Mouse (Mus musculus) intestine, embryonic 14.5 days (tissue): ENCODE results near the gene Fam24a. TPM values are rescaled to one million over a fixed set of nuclear protein-coding genes. Genes with fewer than 3 reads are reported as not detected.

Source experiments
- ATAC-seq: fragments of 200-750 bp; cut with Nextera tagmentation; replicated peaks from 2 replicates; pipeline ENCODE4 v1.8.0; 2017; ENCODE audit warnings: low read depth, moderate number of reproducible peaks, moderate TSS enrichment, moderate library complexity; ENCODE audit not compliant: low FRiP score, low TSS enrichment
- DNase-seq: peaks from one replicate; pipeline ENCODE4 v3.0.0-alpha.2; 2018; ENCODE audit warnings: low spot score
- H3K27ac ChIP-seq: fragments of 300-500 bp; sonication (generic); 2 replicates; pipeline ENCODE4 v1.5.1; 2014; ENCODE audit warnings: low read depth, mild to moderate bottlenecking, control low read depth
- H3K27me3 ChIP-seq: fragments of 300-500 bp; sonication (generic); replicated peaks from 2 replicates; pipeline ENCODE4 v1.6.1; 2014; ENCODE audit warnings: low read length, control low read depth; ENCODE audit not compliant: control insufficient read depth, insufficient read depth
- H3K36me3 ChIP-seq: fragments of 300-500 bp; sonication (generic); 2 replicates; pipeline ENCODE4 v1.6.1; 2014; ENCODE audit warnings: low read length, control low read depth; ENCODE audit not compliant: control insufficient read depth, insufficient read depth
- H3K4me1 ChIP-seq: fragments of 300-500 bp; sonication (generic); replicated peaks from 2 replicates; pipeline ENCODE4 v1.6.1; 2014; ENCODE audit warnings: low read length, control low read depth, mixed read lengths; ENCODE audit not compliant: control insufficient read depth, insufficient read depth
- H3K4me2 ChIP-seq: fragments of 300-500 bp; sonication (generic); 2 replicates; pipeline ENCODE4 v1.6.1; 2014; ENCODE audit warnings: low read length
- H3K4me3 ChIP-seq: fragments of 300-500 bp; sonication (generic); 2 replicates; pipeline ENCODE4 v1.5.1; 2014; ENCODE audit warnings: low read depth, low read length, control low read depth, mixed read lengths
- H3K9ac ChIP-seq: fragments of 300-500 bp; sonication (generic); 2 replicates; pipeline ENCODE4 v1.6.1; 2014; ENCODE audit warnings: mild to moderate bottlenecking, low read length
- H3K9me3 ChIP-seq: fragments of 300-500 bp; sonication (generic); 2 replicates; pipeline ENCODE4 v1.6.1; 2016; ENCODE audit warnings: low read length, control low read depth; ENCODE audit not compliant: control insufficient read depth
- WGBS: fragments of 180-500 bp; shearing (Covaris S2); extraction: QIAGEN DNeasy Blood & Tissue Kit; methylation state at CpG from one replicate; pipeline ENCODE4 v1.1.7; 2014; 5-methylcytosine and 5-hydroxymethylcytosine counted together
- polyA plus RNA-seq: library from polyadenylated mRNA; unstranded; fragments of >200 nt; fragmentation: Nextera tagmentation; extraction: Ambion mirVana; gene quantifications from 2 replicates; pipeline ENCODE4 v1.2.1, GENCODE M21; 2014

Gene Fam24a
- polyA plus RNA-seq, 1 experiment from 2014 or later, result not detected

DNA sequence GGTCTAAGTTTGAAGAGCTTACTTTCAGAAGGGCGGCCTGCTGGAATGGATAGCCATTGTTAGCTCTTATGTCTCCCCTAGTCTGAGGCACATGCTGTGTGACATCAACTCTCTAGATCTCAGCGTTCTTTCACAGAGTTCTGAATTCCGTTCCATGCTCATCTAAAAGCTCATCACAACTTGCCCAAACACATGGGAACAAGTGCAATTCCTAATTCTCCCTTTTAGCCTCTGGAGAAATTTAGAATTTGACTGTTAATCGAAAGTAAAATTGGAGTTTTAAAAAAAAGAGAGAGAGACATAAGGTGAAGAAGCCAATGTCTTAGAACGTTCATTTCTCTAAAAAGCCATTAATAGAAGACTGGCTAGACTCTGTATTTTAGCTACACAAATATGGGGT is 4.2 kb upstream of the Fam24a start, which contains the start of gene Fam24b:
Fam24b (minus strand) TSS at position 101 of the 400 bp plus-strand sequence.
- Histone ChIP-seq H3K4me2 (no peak within 1 kb of the TSS), H3K27ac (no peak within 1 kb of the TSS), H3K36me3 (no peaks in the 10 kb centered on the region), H3K4me3 (no peak within 1 kb of the TSS), H3K9ac (no peak within 1 kb of the TSS), H3K9me3 (no peaks in the 10 kb centered on the region), H3K4me1 (no peaks in the 10 kb centered on the region), H3K27me3 (no peaks in the 10 kb centered on the region)
- 88% methylated on average over 5 of the region's 5 CpGs for WGBS
- ATAC-seq (no peak), DNase-seq (no peak)

GRCm38 (mm10) chr7:131331688-131332087 is 2.0 kb upstream of the Fam24a start:
- 69% methylated on average over 2 of the region's 2 CpGs for WGBS
- no peaks in the 10 kb centered on the region for H3K4me1 ChIP-seq
- no peak overlapping the region for H3K9ac ChIP-seq
- no peak overlapping the region for H3K4me3 ChIP-seq
- H3K9me3 ChIP-seq, result no peaks in the 10 kb centered on the region
- no peaks in the 10 kb centered on the region for H3K27me3 ChIP-seq
- ATAC-seq, result no peak
- no peaks in the 10 kb centered on the region for H3K36me3 ChIP-seq
- DNase-seq, result no peak
- no peak overlapping the region for H3K4me2 ChIP-seq
- H3K27ac ChIP-seq, result no peak overlapping the region

DNA sequence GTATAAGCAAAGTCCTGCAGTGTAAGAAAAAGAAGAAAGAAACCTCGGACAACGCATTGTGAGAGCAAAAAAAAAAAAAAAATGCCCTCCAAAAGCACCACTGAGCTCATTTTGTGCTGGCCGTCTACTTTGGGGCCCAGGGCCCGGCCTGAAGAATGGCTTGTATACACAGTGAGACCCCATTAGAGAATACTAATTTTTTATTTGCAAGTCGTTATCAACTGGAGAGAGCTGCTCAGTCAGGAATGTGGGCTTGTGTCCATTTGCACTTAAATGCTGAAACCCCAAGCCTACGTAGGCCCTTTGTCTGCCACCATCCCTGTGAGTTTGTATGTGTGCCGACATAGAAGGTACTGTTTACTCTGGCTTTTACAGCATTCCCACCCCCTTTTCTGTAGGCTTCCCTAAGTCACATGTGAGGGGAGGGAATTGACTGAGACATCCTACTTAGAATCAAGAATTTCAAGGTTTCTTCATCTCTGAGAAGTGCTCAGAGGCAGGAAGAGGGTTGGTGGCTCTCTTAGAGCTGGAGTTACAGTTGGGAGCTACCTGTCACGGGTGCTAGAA is 3.9 kb downstream of the Fam24a start:
- no peak overlapping the region for H3K9ac ChIP-seq
- H3K9me3 ChIP-seq, result no peaks in the 10 kb centered on the region
- no peaks in the 10 kb centered on the region for H3K27me3 ChIP-seq
- no peak for DNase-seq
- H3K27ac ChIP-seq, result no peak overlapping the region
- H3K4me3 ChIP-seq, result no peak overlapping the region
- no peak for ATAC-seq
- no peaks in the 10 kb centered on the region for H3K4me1 ChIP-seq
- no peak overlapping the region for H3K4me2 ChIP-seq
- peaks cover 24% of the 10 kb centered on the region for H3K36me3 ChIP-seq
- WGBS, result 54% methylated on average over 8 of the region's 8 CpGs

- WGBS, result 86% methylated on average over 7 of the region's 7 CpGs
- Histone ChIP-seq H3K4me2 (no peak overlapping the region), H3K9ac (no peak overlapping the region), H3K27me3 (no peaks in the 10 kb centered on the region), H3K9me3 (no peaks in the 10 kb centered on the region), H3K4me3 (no peak overlapping the region), H3K27ac (no peak overlapping the region), H3K36me3 (peaks cover 63% of the 10 kb centered on the region), H3K4me1 (no peaks in the 10 kb centered on the region)
- DNase-seq (no peak), ATAC-seq (no peak)
These were observed 12.3 kb downstream of the Fam24a start for GRCm38 (mm10) chr7:131345856-131346541.

DNA sequence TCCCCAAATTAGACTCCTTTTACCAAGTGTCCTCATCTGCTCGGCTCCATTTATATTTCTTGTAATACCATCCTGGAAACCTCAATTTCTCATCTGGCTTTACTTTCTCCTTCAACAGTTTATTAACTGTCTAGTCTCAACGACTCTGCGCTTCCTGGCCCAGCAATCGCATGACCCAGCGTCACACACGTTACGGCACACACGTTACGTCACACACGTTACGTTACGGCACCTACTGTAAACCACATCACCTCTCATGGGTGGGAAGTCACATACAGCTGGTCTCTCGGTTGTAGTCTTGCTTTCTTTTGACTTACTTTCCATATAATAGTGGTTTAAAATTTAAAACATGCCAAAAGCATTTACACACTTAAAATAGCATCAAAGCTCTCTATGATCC is 22.4 kb downstream of the Fam24a start:
- no peak for DNase-seq
- no peaks in the 10 kb centered on the region for H3K9me3 ChIP-seq
- no peak for ATAC-seq
- no peak overlapping the region for H3K4me3 ChIP-seq
- no peak overlapping the region for H3K9ac ChIP-seq
- WGBS, result 92% methylated on average over 13 of the region's 13 CpGs
- H3K36me3 ChIP-seq, result peaks cover 73% of the 10 kb centered on the region
- no peak overlapping the region for H3K4me2 ChIP-seq
- H3K27ac ChIP-seq, result no peak overlapping the region
- no peaks in the 10 kb centered on the region for H3K27me3 ChIP-seq
- H3K4me1 ChIP-seq, result peaks cover 3% of the 10 kb centered on the region

GRCm38 (mm10) chr7:131362269-131362614 is 28.6 kb downstream of the Fam24a start:
- Histone ChIP-seq H3K9ac (peak overlapping the region; percentile 82), H3K27me3 (no peaks in the 10 kb centered on the region), H3K27ac (peak overlapping the region; percentile 85), H3K4me3 (peak overlapping the region; percentile 75), H3K4me2 (peak overlapping the region; percentile 64), H3K36me3 (peaks cover 29% of the 10 kb centered on the region), H3K9me3 (no peaks in the 10 kb centered on the region), H3K4me1 (peaks cover 15% of the 10 kb centered on the region)
- WGBS, result 0% methylated on average over 35 of the region's 35 CpGs
- peak; percentile 78 for ATAC-seq
- no peak for DNase-seq

DNA sequence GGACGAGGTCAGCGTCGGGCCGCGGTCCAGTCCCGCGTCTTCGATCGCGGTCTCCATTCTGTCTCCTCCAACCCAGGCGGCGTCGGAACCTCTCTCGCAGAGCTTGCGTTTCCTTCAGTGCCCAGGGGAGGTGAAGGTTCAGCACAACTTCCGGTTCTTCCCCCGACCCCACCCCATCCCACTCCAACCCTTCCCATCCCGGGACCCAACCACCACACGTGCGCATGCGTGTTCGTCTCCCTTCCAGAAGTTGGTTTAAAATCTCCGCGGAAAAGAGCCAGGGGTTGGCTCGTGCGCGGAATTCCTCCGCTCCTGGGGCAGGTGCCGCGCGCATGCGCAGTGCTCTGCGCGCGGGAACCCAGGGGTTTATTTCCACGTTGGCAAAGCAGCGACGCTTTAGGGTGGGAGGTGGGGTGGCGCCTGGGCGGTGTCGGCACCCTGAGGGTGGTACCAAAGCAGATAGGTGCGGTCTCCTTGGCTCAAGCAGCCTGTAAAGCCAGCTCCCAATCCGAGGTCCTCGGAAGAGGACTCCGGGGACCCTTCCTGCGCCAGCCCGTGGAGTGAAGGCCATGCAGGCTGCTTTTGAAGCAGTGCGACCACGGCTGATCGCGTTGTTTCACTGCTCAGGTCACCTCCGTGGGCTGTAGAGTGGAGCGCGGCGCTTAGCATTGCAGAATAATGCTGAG is 29.1 kb downstream of the Fam24a start, which contains the start of gene 2310057M21Rik:
2310057M21Rik (minus strand) TSS at position 145 of the 686 bp plus-strand sequence.
- Histone ChIP-seq H3K9me3 (no peaks in the 10 kb centered on the region), H3K4me1 (peaks cover 15% of the 10 kb centered on the region)
- peak; percentile 98 for ATAC-seq

DNA sequence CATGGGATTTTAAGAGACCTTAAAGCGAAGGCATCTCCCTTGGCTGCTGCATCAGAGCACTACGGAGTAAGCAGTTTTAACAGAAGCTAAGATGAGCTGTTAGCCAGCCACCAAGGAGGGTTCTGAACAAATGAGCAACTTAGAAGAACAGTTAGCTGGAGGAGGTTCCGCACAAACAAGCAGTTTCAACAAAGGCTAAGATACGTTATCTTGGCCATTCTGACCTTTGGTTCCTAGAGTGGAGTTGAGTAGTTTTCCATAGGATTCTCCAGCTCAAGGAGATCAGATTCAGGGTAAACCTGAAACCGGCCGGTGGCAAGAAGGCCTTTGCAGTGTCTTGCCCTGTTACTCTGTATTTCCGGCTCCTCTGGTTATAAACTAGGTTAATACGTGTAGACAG is 30.5 kb downstream of the Fam24a start:
- ATAC-seq (no peak), DNase-seq (no peak)
- Histone ChIP-seq H3K27ac (0 out of 2 replicates have a peak overlapping the region, but pooled peaks have one; percentile 9), H3K4me1 (peaks cover 15% of the 10 kb centered on the region), H3K36me3 (peaks cover 10% of the 10 kb centered on the region), H3K27me3 (no peaks in the 10 kb centered on the region), H3K4me2 (no peak overlapping the region), H3K4me3 (no peak overlapping the region), H3K9ac (no peak overlapping the region), H3K9me3 (no peaks in the 10 kb centered on the region)
- WGBS, result 75% methylated on average over 8 of the region's 8 CpGs

More for the DNA sequence above, 29.1 kb downstream of the Fam24a start, which contains the start of gene 2310057M21Rik:
- no peaks in the 10 kb centered on the region for H3K27me3 ChIP-seq
- peak within 1 kb of the TSS; percentile 64 for H3K4me2 ChIP-seq
- H3K36me3 ChIP-seq, result peaks cover 24% of the 10 kb centered on the region
- peak within 1 kb of the TSS; percentile 75 for H3K4me3 ChIP-seq
- peak within 1 kb of the TSS; percentile 85 for H3K27ac ChIP-seq
- under 1% methylated on average over 55 of the region's 55 CpGs for WGBS
- peak; percentile 94 for DNase-seq
- peak within 1 kb of the TSS; percentile 82 for H3K9ac ChIP-seq
